Mouse (Mus musculus) lung, embryonic 15.5 days (tissue): ENCODE measurements around the gene Nrsn2. TPM values are rescaled to one million over a fixed set of nuclear protein-coding genes. Genes with fewer than 3 reads are reported as not detected.
"Not testable (repeated sequence)": the region's sequence is repeated elsewhere in the genome, so short reads cannot be mapped to it uniquely, and the experiment has no call there.

ENCODE experiments used
- ATAC-seq: fragments of 200-750 bp; cut with Nextera tagmentation; 2 replicates; pipeline ENCODE4 v1.8.0; 2017; ENCODE audit warnings: moderate number of reproducible peaks, borderline replicate concordance; ENCODE audit not compliant: low FRiP score, low TSS enrichment; ENCODE audit errors: extremely low read depth
- H3K27ac ChIP-seq: fragments of 300-500 bp; sonication (generic); 2 replicates; pipeline ENCODE4 v1.5.1; 2015; ENCODE audit warnings: moderate library complexity, mild to moderate bottlenecking, inconsistent platforms
- H3K27me3 ChIP-seq: fragments of 300-500 bp; sonication (generic); 2 replicates; pipeline ENCODE4 v1.6.1; 2015; ENCODE audit warnings: inconsistent platforms
- H3K36me3 ChIP-seq: fragments of 300-500 bp; sonication (generic); 2 replicates; pipeline ENCODE4 v1.6.1; 2015; ENCODE audit warnings: inconsistent platforms
- H3K4me1 ChIP-seq: fragments of 300-500 bp; sonication (generic); 2 replicates; pipeline ENCODE4 v1.6.1; 2015; ENCODE audit warnings: inconsistent platforms
- H3K4me2 ChIP-seq: fragments of 300-500 bp; sonication (generic); 2 replicates; pipeline ENCODE4 v1.6.1; 2015; ENCODE audit warnings: inconsistent platforms, mild to moderate bottlenecking, moderate library complexity
- H3K4me3 ChIP-seq: fragments of 300-500 bp; sonication (generic); 2 replicates; pipeline ENCODE4 v1.5.1; 2015; ENCODE audit warnings: mild to moderate bottlenecking, inconsistent platforms
- H3K9ac ChIP-seq: fragments of 300-500 bp; sonication (generic); 2 replicates; pipeline ENCODE4 v1.6.1; 2015; ENCODE audit warnings: inconsistent platforms
- H3K9me3 ChIP-seq: fragments of 300-500 bp; sonication (generic); 2 replicates; pipeline ENCODE4 v1.6.1; 2016; ENCODE audit warnings: inconsistent platforms
- WGBS: fragments of 180-500 bp; shearing (Covaris S2); methylation state at CpG from one replicate; pipeline ENCODE4 v1.1.7; 2015; 5-methylcytosine and 5-hydroxymethylcytosine counted together
- polyA plus RNA-seq: library from polyadenylated mRNA; unstranded; fragments of >200 nt; fragmentation: Nextera tagmentation; extraction: Ambion mirVana; gene quantifications from 2 replicates; pipeline ENCODE4 v1.2.1, GENCODE M21; 2015

Nrsn2 gene
- polyA plus RNA-seq, 1 experiment from 2014 or later = 0.36 TPM

- no peak for ATAC-seq
- peaks cover 8% of the 10 kb centered on the region; the same call in 1 of the 2 replicates for H3K4me1 ChIP-seq
- H3K9ac ChIP-seq = no peak overlapping the region
- 72% methylated on average over 9 of the region's 9 CpGs for WGBS
- H3K4me3 ChIP-seq = no peak overlapping the region
- no peaks in the 10 kb centered on the region for H3K36me3 ChIP-seq
- H3K27ac ChIP-seq = no peak overlapping the region
- H3K9me3 ChIP-seq = no peaks in the 10 kb centered on the region
- H3K27me3 ChIP-seq = peaks cover 33% of the 10 kb centered on the region
- H3K4me2 ChIP-seq = no peak overlapping the region
Measured at GRCm38 (mm10) chr2:152373547-152373946, 2.9 kb downstream of the Nrsn2 start.

GRCm38 (mm10) chr2:152372661-152373060, 3.8 kb downstream of the Nrsn2 start:
- no peak overlapping the region for H3K9ac ChIP-seq
- H3K36me3 ChIP-seq = no peaks in the 10 kb centered on the region
- no peak for ATAC-seq
- H3K4me1 ChIP-seq = peaks cover 8% of the 10 kb centered on the region; the same call in 1 of the 2 replicates
- no peak overlapping the region for H3K4me3 ChIP-seq
- H3K4me2 ChIP-seq = no peak overlapping the region
- peaks cover 33% of the 10 kb centered on the region for H3K27me3 ChIP-seq
- WGBS = 60% methylated on average over 4 of the region's 4 CpGs
- no peak overlapping the region for H3K27ac ChIP-seq
- no peaks in the 10 kb centered on the region for H3K9me3 ChIP-seq

- ATAC-seq = no peak
- Histone ChIP-seq H3K27ac (no peak overlapping the region), H3K4me3 (no peak overlapping the region), H3K4me1 (peaks cover 8% of the 10 kb centered on the region; the same call in 1 of the 2 replicates), H3K4me2 (no peak overlapping the region), H3K9me3 (no peaks in the 10 kb centered on the region), H3K27me3 (peaks cover 32% of the 10 kb centered on the region), H3K36me3 (no peaks in the 10 kb centered on the region), H3K9ac (no peak overlapping the region)
- WGBS = 70% methylated on average over 7 of the region's 7 CpGs
Measured at GRCm38 (mm10) chr2:152372104-152372503, 4.3 kb downstream of the Nrsn2 start.

GRCm38 (mm10) chr2:152368532-152369140, 7.8 kb downstream of the Nrsn2 start:
- no peaks in the 10 kb centered on the region for H3K9me3 ChIP-seq

GRCm38 (mm10) chr2:152367917-152368316, 8.5 kb downstream of the Nrsn2 start:
- no peak overlapping the region for H3K27ac ChIP-seq
- H3K9me3 ChIP-seq = no peaks in the 10 kb centered on the region
- H3K9ac ChIP-seq = no peak overlapping the region
- WGBS = 60% methylated on average over 5 of the region's 5 CpGs
- no peak overlapping the region for H3K4me3 ChIP-seq
- H3K4me1 ChIP-seq = peaks cover 7% of the 10 kb centered on the region; the same call in 1 of the 2 replicates
- H3K4me2 ChIP-seq = no peak overlapping the region
- no peak for ATAC-seq
- H3K36me3 ChIP-seq = no peaks in the 10 kb centered on the region
- no peaks in the 10 kb centered on the region for H3K27me3 ChIP-seq

More at GRCm38 (mm10) chr2:152368532-152369140, 7.8 kb downstream of the Nrsn2 start:
- WGBS = 21% methylated on average over 14 of the region's 14 CpGs
- Histone ChIP-seq H3K4me3 (no peak overlapping the region), H3K4me2 (peak overlapping the region; percentile 28; the same call in 1 of the 2 replicates), H3K4me1 (peaks cover 4% of the 10 kb centered on the region; the same call in 1 of the 2 replicates), H3K27ac (no peak overlapping the region), H3K9ac (no peak overlapping the region), H3K36me3 (no peaks in the 10 kb centered on the region), H3K27me3 (0 out of 2 replicates have a peak, but pooled peaks cover 1% of the 10 kb centered on the region)
- ATAC-seq = peak; percentile 16; the same call in 1 of the 2 replicates

- H3K9me3 ChIP-seq = no peaks in the 10 kb centered on the region
- H3K27ac ChIP-seq = peak overlapping the region; percentile 65
- ATAC-seq = peak; percentile 47; the same call in 1 of the 2 replicates
- peak overlapping the region; percentile 15; the same call in 1 of the 2 replicates for H3K4me3 ChIP-seq
- H3K9ac ChIP-seq = no peak overlapping the region
- no peaks in the 10 kb centered on the region for H3K36me3 ChIP-seq
- H3K4me2 ChIP-seq = peak overlapping the region; percentile 47
- 8% methylated on average over 17 of the region's 17 CpGs for WGBS
- peaks cover 16% of the 10 kb centered on the region for H3K4me1 ChIP-seq
- H3K27me3 ChIP-seq = no peaks in the 10 kb centered on the region
Measured at GRCm38 (mm10) chr2:152363245-152364147, 12.9 kb downstream of the Nrsn2 start.

GRCm38 (mm10) chr2:152361193-152361592, 15.2 kb downstream of the Nrsn2 start:
- no peak for ATAC-seq
- WGBS = 85% methylated on average over 8 of the region's 8 CpGs
- Histone ChIP-seq H3K4me2 (no peak overlapping the region), H3K36me3 (no peaks in the 10 kb centered on the region), H3K9me3 (no peaks in the 10 kb centered on the region), H3K27ac (peak overlapping the region; percentile 54), H3K4me3 (no peak overlapping the region), H3K27me3 (no peaks in the 10 kb centered on the region), H3K9ac (no peak overlapping the region), H3K4me1 (peaks cover 16% of the 10 kb centered on the region)

GRCm38 (mm10) chr2:152360271-152360775, 16.1 kb downstream of the Nrsn2 start:
- Histone ChIP-seq H3K36me3 (no peaks in the 10 kb centered on the region), H3K4me1 (peaks cover 16% of the 10 kb centered on the region), H3K4me2 (no peak overlapping the region), H3K9me3 (no peaks in the 10 kb centered on the region), H3K9ac (no peak overlapping the region), H3K4me3 (no peak overlapping the region), H3K27ac (peak overlapping the region; percentile 54), H3K27me3 (no peaks in the 10 kb centered on the region)
- WGBS = 28% methylated on average over 7 of the region's 7 CpGs
- peak; percentile 43 for ATAC-seq

- no peaks in the 10 kb centered on the region for H3K27me3 ChIP-seq
- H3K9me3 ChIP-seq = no peaks in the 10 kb centered on the region
- H3K4me2 ChIP-seq = no peak overlapping the region
- WGBS = 31% methylated on average over 5 of the region's 5 CpGs
- no peak overlapping the region for H3K9ac ChIP-seq
- no peak for ATAC-seq
- no peaks in the 10 kb centered on the region for H3K36me3 ChIP-seq
- H3K4me3 ChIP-seq = no peak overlapping the region
- H3K27ac ChIP-seq = no peak overlapping the region
- H3K4me1 ChIP-seq = peaks cover 16% of the 10 kb centered on the region
Measured at GRCm38 (mm10) chr2:152359616-152360015, 16.8 kb downstream of the Nrsn2 start.

- H3K9ac ChIP-seq, H3K9me3 ChIP-seq, H3K27me3 ChIP-seq, H3K4me2 ChIP-seq, H3K4me3 ChIP-seq, H3K27ac ChIP-seq, H3K36me3 ChIP-seq, ATAC-seq: not testable (repeated sequence)
- WGBS = 68% methylated on average over 5 of the region's 5 CpGs
- peaks cover 15% of the 10 kb centered on the region for H3K4me1 ChIP-seq
Measured at GRCm38 (mm10) chr2:152358977-152359376, 17.5 kb downstream of the Nrsn2 start.

GRCm38 (mm10) chr2:152357254-152357653, 19.2 kb downstream of the Nrsn2 start:
- 82% methylated on average over 3 of the region's 3 CpGs for WGBS
- Histone ChIP-seq H3K9me3 (no peaks in the 10 kb centered on the region), H3K36me3 (no peaks in the 10 kb centered on the region), H3K4me1 (peaks cover 9% of the 10 kb centered on the region; the same call in 1 of the 2 replicates), H3K27ac (no peak overlapping the region), H3K4me3 (no peak overlapping the region), H3K9ac (no peak overlapping the region), H3K4me2 (no peak overlapping the region), H3K27me3 (no peaks in the 10 kb centered on the region)
- no peak for ATAC-seq
